Mouse (Mus musculus): ENCODE measurements at regions not wholly inside any gene's neighbourhood (a gene's known extent, or its start where the extent isn't known, plus 50 kb on each side); places are given as distances from the start of the nearest gene placed in this dataset.
A peak's percentile ranks its signal among the peaks of the same experiment; 100 is the strongest.

DNA sequence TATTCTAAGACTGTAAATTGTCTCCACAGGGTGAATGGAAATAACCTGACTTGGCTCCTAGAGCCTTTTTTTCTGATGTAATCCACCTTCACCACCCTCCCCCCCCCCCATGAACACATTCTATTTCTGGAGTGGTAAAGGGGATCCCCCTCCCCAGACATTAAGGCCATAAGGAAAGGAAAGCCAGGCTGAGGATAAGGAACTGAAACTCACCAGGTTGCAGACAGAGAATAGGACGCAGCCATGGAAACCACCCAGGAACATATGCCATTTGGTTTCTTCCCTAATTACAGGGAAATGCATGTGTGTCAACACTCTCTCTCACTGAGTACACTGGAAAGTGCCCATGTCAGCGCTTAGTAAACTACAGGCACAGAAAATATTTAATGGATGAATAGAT is 96.5 kb upstream of the Gnao1 start:
- Histone ChIP-seq H3K36me3 (ENCODE audit: control insufficient read depth, insufficient read depth, low read length) (no peaks in the 10 kb centered on the region), H3K4me3 (ENCODE audit: insufficient read depth, low read depth, low read length) (no peak overlapping the region), H3K27ac (ENCODE audit: insufficient read depth, low read depth, low read length) (no peak overlapping the region), H3K4me1 (ENCODE audit: control insufficient read depth, insufficient read depth, low read length) (no peaks in the 10 kb centered on the region), H3K27me3 (replicated peaks; ENCODE audit: control insufficient read depth, insufficient read depth, low read length) (no peaks in the 10 kb centered on the region)
- 87% methylated on average over 2 of the region's 2 CpGs for WGBS
- DNase-seq = no peak
- TF ChIP-seq POLR2A (IDR thresholded peaks at IDR 0.05; ENCODE audit: low read depth, low read length) (no peak), CTCF (conservative IDR thresholded peaks at IDR 0.05; ENCODE audit: insufficient read depth, insufficient read length, low read depth, low read length) (no peak)

DNA sequence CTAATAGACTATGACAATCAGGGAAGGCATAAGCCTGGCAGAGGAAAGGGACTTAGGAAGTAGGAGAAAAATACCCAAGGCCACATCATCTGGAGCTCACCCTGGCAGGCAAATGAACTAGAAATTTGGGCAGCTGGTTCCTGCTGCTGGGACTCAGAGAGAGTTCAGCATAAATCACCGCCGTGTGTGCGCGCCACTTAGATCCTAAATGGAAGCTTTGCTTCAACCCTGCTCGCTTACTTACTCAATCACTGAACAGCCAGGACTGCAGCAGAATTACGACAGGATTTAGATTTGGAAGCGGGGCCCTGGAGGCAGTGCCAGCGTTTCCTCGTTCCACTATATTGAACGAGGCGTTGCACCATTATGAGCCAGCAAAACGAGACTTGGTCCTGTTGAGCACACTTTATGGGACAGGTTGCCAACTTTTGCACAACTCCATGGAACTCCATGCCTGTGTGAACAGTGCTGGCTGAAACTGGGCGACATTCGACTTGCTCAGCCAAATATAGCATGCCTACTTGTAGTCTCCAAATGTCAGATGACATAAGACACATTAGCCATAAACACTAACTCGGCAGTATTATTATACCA is 84.8 kb upstream of the Gnao1 start:
- H3K36me3 ChIP-seq (ENCODE audit: control insufficient read depth, insufficient read depth, low read length) = no peaks in the 10 kb centered on the region
- WGBS = 66% methylated on average over 15 of the region's 15 CpGs
- H3K4me3 ChIP-seq (ENCODE audit: insufficient read depth, low read depth, low read length) = no peak overlapping the region
- no peak for TF ChIP-seq CTCF (conservative IDR thresholded peaks at IDR 0.05; ENCODE audit: insufficient read depth, insufficient read length, low read depth, low read length)
- TF ChIP-seq POLR2A (IDR thresholded peaks at IDR 0.05; ENCODE audit: low read depth, low read length) = no peak
- no peaks in the 10 kb centered on the region for H3K27me3 ChIP-seq (replicated peaks; ENCODE audit: control insufficient read depth, insufficient read depth, low read length)
- no peak overlapping the region for H3K27ac ChIP-seq (ENCODE audit: insufficient read depth, low read depth, low read length)
- H3K4me1 ChIP-seq (ENCODE audit: control insufficient read depth, insufficient read depth, low read length) = no peaks in the 10 kb centered on the region
- DNase-seq = peak; percentile 1

DNA sequence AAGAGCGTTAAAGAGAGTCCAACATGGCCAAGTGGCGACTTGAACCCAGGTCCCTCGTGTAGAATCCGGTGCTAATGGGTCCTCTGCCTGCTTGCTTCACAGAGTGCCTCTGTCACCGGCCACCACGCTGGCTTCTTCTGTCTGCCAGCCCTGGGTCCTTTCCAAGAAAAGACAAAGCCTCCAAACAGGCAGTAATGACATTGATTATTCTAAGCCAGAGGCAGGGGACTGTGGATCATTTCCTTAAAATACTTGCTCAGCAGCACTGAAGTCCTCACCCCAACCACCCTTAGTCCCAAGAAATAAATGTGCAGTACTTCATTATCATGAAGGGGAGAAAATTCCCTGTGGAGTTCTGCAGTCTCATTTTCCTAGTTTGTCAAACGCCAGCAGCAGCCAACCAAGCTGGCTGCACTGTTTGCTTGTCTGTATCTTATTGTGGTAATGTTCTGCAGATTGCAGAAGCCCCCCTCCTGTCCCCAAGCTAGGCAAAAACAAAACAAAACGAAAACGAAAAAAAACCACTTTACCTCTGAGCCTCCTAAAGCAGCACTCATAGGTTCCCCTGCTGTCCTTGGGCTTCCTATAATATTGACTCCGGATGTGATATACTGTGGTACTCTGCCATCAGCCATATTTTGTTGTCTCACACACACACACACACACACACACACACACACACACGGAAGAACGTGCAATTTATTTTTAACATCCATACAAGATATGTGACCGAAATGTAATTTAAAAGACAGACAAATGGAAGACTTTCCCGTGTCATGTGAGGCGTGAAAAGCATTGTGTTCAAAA is 80.4 kb upstream of the Gnao1 start:
- Histone ChIP-seq H3K27me3 (replicated peaks; ENCODE audit: control insufficient read depth, insufficient read depth, low read length) (no peaks in the 10 kb centered on the region), H3K4me1 (ENCODE audit: control insufficient read depth, insufficient read depth, low read length) (no peaks in the 10 kb centered on the region), H3K36me3 (ENCODE audit: control insufficient read depth, insufficient read depth, low read length) (no peaks in the 10 kb centered on the region), H3K4me3 (ENCODE audit: insufficient read depth, low read depth, low read length) (no peak overlapping the region), H3K27ac (ENCODE audit: insufficient read depth, low read depth, low read length) (no peak overlapping the region)
- TF ChIP-seq POLR2A (IDR thresholded peaks at IDR 0.05; ENCODE audit: low read depth, low read length) = no peak
- no peak for TF ChIP-seq CTCF (conservative IDR thresholded peaks at IDR 0.05; ENCODE audit: insufficient read depth, insufficient read length, low read depth, low read length)
- 78% methylated on average over 15 of the region's 15 CpGs for WGBS
- no peak for DNase-seq

DNA sequence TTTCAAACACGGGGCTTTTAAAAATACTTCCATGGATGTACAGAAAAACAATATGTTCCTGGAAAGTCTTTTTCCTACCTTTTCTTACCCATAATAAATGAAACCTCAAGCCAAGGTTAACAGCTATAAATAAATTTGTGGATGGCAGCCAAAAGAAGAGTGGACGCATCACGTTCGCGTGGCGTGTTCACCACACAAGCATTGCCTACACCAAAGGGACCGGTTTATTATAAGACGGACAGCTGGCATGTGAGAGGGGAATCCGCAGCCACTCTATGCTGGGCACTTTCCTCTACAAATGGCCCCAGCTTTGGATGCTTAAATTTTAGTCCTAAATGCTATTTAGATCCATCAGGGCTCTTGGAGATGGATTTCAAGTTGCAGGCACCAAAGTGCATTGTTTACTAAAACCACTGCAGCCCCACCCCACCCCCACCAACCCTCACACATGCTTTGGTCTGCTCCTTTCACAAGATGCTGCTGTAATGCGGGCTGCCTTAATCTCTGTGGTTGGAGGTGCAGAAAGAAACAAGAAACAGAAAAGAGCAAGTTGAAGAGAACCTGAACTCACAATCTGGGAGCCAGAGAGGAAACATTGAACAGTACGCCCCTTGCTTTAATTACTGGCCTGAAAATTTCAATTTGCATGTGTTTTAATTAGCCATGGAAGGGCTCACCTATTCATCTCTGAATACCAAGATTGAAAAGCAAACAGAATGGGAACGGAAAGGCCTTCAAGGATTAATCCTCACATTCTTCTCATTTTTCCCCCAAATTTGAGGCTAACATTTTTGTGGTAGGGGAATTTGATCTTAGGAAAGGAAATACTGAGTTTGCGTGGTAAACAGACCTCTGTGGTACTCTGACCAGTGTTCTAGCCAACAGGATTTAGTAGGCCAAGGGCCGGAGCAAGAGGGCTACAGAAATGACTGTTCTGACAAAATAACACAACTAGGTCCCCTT is 78.7 kb upstream of the Gnao1 start:
- Histone ChIP-seq H3K4me3 (ENCODE audit: insufficient read depth, low read depth, low read length) (no peak overlapping the region), H3K27me3 (replicated peaks; ENCODE audit: control insufficient read depth, insufficient read depth, low read length) (no peaks in the 10 kb centered on the region), H3K4me1 (ENCODE audit: control insufficient read depth, insufficient read depth, low read length) (no peaks in the 10 kb centered on the region), H3K27ac (ENCODE audit: insufficient read depth, low read depth, low read length) (no peak overlapping the region), H3K36me3 (ENCODE audit: control insufficient read depth, insufficient read depth, low read length) (no peaks in the 10 kb centered on the region)
- DNase-seq = no peak
- no peak for TF ChIP-seq POLR2A (IDR thresholded peaks at IDR 0.05; ENCODE audit: low read depth, low read length)
- no peak for TF ChIP-seq CTCF (conservative IDR thresholded peaks at IDR 0.05; ENCODE audit: insufficient read depth, insufficient read length, low read depth, low read length)
- 81% methylated on average over 14 of the region's 14 CpGs for WGBS

DNA sequence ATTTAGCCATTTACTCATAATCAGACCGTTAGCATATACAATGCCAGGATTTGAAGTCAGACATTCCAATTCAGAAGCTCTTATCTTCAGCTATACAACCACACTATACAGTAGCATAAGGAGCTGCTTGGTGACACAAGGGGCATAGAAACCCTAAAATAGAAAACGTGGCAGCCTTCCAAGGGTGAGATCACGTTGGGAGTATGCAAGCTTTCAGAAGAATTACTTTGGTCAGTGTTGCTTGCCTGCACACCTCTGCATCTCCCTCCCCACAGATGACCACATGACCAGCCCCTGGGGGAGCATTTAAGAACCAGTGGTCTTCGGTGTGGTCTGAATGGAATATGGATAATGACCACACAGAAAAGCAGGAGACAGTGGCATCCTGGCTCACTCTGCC is 74.9 kb upstream of the Gnao1 start:
- Histone ChIP-seq H3K27me3 (replicated peaks; ENCODE audit: control insufficient read depth, insufficient read depth, low read length) (no peaks in the 10 kb centered on the region), H3K4me3 (ENCODE audit: insufficient read depth, low read depth, low read length) (no peak overlapping the region), H3K27ac (ENCODE audit: insufficient read depth, low read depth, low read length) (no peak overlapping the region), H3K4me1 (ENCODE audit: control insufficient read depth, insufficient read depth, low read length) (no peaks in the 10 kb centered on the region), H3K36me3 (ENCODE audit: control insufficient read depth, insufficient read depth, low read length) (no peaks in the 10 kb centered on the region)
- TF ChIP-seq POLR2A (IDR thresholded peaks at IDR 0.05; ENCODE audit: low read depth, low read length) (no peak), CTCF (conservative IDR thresholded peaks at IDR 0.05; ENCODE audit: insufficient read depth, insufficient read length, low read depth, low read length) (no peak)
- no peak for DNase-seq
- 64% methylated on average over 4 of the region's 4 CpGs for WGBS

DNA sequence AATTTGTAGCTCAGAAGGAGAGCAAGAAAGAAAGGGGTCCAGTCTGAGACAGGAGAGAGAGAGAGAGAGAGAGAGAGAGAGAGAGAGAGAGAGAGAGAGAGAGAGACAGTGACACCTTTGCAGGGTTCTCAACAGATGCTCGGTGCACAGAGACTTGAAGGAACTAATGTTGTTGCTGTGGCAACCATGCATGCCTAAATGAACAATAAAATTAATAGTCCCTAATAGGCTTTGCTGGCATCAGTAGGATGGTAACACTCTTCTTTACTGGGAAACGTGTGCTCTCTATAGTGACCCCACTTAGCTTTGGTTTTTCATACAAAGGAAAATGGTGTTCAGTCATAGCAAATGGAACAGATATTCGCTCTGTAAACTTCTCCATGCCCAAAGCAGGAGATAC is 69.5 kb upstream of the Gnao1 start:
- Histone ChIP-seq H3K27me3 (replicated peaks; ENCODE audit: control insufficient read depth, insufficient read depth, low read length) (no peaks in the 10 kb centered on the region), H3K36me3 (ENCODE audit: control insufficient read depth, insufficient read depth, low read length) (no peaks in the 10 kb centered on the region), H3K4me3 (ENCODE audit: insufficient read depth, low read depth, low read length) (no peak overlapping the region), H3K27ac (ENCODE audit: insufficient read depth, low read depth, low read length) (no peak overlapping the region), H3K4me1 (ENCODE audit: control insufficient read depth, insufficient read depth, low read length) (no peaks in the 10 kb centered on the region)
- TF ChIP-seq CTCF (conservative IDR thresholded peaks at IDR 0.05; ENCODE audit: insufficient read depth, insufficient read length, low read depth, low read length) (no peak), POLR2A (IDR thresholded peaks at IDR 0.05; ENCODE audit: low read depth, low read length) (no peak)
- DNase-seq = no peak
- WGBS = 56% methylated on average over 3 of the region's 3 CpGs
